Mouse (Mus musculus) T-helper 1 cell (primary cell): ENCODE results near the gene Gbp9.
"Not testable (repeated sequence)": the region's sequence is repeated elsewhere in the genome, so short reads cannot be mapped to it uniquely, and the experiment has no call there.

Source experiments
- in situ Hi-C: fragments of 300-600 bp; cut with MboI, MseI; formaldehyde crosslinking; loops from one replicate; pipeline ENCODE4 v1.15.1; 2025; ENCODE audit warnings: high pct_unique_total_duplicates

Gene Gbp9

DNA sequence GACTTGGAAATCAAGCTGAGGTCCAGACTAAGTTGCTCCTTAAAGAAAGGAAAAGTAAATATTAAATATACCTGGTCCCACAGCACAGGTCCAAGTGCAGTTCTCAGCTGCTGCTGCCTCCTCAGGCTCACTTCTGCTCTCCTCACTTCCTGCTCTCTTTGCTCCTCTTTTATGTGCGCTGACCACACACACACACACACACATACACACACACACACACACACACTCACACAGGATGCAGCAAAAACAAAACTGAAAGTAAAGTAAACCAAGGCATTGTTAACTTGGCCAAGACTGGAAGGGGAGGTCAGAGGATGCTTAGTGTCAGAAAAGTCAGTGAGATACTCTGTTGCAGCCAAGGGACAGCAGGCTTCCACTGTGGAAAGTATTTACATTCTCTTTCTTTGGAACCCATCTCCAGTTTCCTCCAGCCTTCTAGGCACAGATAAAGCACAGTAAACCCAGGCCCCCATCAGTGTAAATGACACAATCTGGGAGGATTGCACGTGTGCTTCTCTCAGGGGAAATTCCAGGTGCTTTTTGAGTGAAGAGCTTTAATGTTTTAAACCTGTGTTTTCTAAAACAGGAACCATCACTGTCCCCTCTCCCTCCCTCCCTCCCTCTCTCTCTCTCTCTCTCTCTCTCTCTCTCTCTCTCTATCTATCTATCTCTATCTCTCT lies at the start of gene Gbp9, which contains the start of the genes Gbp8 and Gbp4:
Gbp9 (minus strand) TSS at position 131 of the 680 bp plus-strand sequence.
Gbp8 (minus strand) TSS at position 132 of the 680 bp plus-strand sequence.
Gbp4 (minus strand) TSS at position 178 of the 680 bp plus-strand sequence.
- in situ Hi-C loops = loop anchor here (5.0 kb wide), 3 partner anchors 77 to 173 kb away; no protein-coding TSS in a partner anchor

DNA sequence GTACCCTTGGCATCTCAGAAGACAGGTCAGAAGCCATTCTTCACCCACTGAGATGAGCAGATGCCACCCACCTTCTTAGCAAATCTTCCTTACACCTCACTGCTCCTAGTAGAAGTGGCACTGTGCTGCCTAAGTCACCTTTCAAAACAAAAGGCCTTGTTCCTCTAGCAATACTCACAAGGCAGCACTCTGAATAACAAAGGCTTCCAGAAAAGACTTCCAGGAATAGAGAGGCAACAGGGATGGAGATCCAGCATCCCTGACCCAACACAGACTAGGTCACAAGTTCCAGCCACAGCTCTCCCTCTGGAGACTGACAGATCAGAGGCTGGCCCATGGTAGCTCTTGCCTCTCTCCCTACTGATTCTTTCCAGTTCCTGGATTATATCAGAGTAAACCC lies 42.1 kb upstream of the Gbp9 start:
- in situ Hi-C loops = no loop called here

GRCm38 (mm10) chr5:105156582-105156981 lies 17.2 kb upstream of the Gbp9 start:
- in situ Hi-C loops = loop anchor here (5.0 kb wide), 1 partner anchor 74 kb away; no protein-coding TSS in a partner anchor

- in situ Hi-C loops = no loop called here
These were observed 14.7 kb upstream of the Gbp9 start for GRCm38 (mm10) chr5:105154049-105154448.

DNA sequence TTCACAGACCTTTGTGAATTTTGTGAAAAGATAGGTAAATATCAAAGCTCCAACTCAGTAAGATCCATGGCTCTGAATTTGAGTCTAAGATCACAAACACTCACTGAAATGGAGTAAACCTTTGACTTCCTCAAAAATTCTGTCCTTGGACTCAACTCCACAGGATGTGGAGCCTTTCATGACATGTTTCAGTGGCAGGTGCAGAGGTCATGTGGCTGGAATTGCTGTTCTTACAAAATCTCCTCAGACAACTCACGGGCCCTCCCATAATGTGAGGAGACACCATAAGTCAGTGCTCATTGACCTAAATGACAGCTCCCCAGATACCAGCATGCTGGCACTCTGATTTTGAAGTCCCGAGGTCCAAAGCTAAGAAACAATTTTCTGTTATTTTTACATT lies 8.7 kb upstream of the Gbp9 start:
- in situ Hi-C loops = not testable (repeated sequence)

GRCm38 (mm10) chr5:105146447-105146846 lies 7.1 kb upstream of the Gbp9 start:
- in situ Hi-C loops = no loop called here

DNA sequence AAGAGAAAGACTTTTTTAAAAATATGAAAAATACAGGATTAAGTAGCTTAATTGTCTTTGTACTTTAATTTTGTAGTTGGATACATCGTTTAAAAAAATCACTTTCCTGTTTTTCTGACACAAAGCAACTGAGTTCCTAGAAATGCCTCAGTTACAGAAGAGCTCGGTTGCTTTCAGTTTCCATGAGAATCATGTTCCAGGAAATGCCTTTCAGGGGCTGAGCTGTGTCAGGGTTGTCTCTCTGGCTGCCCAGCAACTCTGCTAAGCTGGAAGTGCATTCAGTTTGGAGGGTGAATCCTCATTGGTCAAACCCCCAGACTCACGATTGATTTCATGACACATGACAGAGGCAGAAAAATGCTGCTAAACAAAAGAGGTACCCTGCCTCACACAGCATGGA lies 6.4 kb upstream of the Gbp9 start:
- in situ Hi-C loops = not testable (repeated sequence)

GRCm38 (mm10) chr5:105140089-105140810 lies 911 bp upstream of the Gbp9 start:
- in situ Hi-C loops = loop anchor here (5.0 kb wide), 3 partner anchors 78 to 172 kb away; no protein-coding TSS in a partner anchor

DNA sequence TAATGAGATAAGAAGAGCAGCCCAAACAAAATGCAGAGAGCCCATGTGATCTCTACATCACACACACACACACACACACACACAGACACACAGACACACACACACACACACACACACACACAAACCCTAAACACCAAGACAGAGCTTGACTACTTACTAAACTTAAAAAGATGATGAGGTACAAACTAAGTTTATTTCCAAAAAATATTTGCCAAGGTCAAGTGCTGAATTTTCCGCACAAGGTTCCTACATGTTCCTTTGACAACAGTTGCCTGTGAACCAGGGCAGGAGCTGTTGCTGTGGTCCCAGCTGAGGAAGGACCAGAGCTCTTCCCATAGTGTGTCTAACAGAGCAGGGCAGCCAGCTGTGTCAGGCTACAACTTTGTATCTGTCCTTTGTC lies 433 bp downstream of the Gbp9 start:
- in situ Hi-C loops = no loop called here

- in situ Hi-C loops = not testable (repeated sequence)
These were observed 2.5 kb downstream of the Gbp9 start for GRCm38 (mm10) chr5:105136706-105137304.

GRCm38 (mm10) chr5:105121731-105122130 lies 17.6 kb downstream of the Gbp9 start:
- in situ Hi-C loops = loop anchor here (10.0 kb wide), 1 partner anchor 67 kb away; no protein-coding TSS in a partner anchor

DNA sequence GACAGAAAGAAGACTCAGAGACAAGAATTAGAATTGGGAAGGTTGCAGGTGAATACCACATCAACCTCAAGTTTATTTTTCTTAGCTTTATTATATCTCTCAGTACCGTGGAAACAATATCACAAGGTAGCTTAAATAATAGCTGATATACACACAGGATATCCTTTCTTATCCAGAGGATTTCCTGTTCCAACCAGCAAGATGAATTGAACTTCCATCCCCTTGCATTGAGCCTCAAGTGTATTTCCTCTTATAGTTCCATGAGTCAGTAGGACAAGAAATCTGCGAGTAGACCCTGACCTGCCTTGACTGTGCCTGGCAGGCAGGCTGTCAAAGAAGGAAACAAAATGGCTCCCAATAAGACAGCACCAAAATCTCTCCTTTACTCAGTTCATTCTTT lies 23.6 kb downstream of the Gbp9 start:
- in situ Hi-C loops = no loop called here

DNA sequence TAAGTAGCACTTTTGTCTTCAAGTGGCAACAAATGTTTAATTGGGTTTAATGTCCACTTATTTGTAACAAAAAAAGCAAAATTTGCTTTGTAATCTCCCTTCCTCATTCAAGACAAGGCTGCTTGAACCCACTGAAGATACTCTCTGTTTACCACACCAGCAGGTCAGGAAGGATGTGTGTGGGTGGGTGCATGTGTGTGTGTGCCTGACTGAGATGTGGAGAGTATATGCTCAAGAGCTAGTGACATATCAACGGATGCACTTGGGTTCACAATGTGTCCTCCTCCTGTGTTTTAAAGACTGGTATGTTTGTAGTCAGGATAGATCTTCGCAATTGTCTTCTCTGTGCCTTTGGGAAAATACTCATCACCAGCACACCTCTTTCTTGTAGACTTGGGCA lies 24.6 kb downstream of the Gbp9 start:
- in situ Hi-C loops = loop anchor here (5.0 kb wide), 1 partner anchor 112 kb away; no protein-coding TSS in a partner anchor

DNA sequence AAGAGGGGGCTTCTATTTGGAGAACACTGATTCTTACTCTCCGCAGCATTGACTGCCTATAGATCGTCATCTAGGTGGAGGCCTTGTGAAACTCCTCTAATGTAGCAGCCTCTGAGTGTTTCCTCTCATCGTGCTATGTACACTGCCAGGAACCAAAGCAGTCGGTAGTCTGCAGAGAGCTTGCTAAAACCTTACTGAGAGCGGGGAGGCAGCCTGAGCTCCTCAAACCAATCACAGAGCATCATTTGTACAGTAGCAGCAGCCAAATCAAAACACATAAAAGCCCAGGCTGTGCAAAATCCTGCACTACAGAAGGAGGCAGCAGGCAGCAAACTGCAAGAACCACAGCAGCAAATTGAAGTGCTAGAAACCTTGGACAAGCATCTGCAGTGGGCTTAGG lies 25.7 kb downstream of the Gbp9 start:
- in situ Hi-C loops = loop anchor here (5.0 kb wide), 1 partner anchor 111 kb away; no protein-coding TSS in a partner anchor

GRCm38 (mm10) chr5:105110271-105110852 lies 29.0 kb downstream of the Gbp9 start:
- in situ Hi-C loops = loop anchor here (5.0 kb wide), 1 partner anchor 108 kb away; no protein-coding TSS in a partner anchor

DNA sequence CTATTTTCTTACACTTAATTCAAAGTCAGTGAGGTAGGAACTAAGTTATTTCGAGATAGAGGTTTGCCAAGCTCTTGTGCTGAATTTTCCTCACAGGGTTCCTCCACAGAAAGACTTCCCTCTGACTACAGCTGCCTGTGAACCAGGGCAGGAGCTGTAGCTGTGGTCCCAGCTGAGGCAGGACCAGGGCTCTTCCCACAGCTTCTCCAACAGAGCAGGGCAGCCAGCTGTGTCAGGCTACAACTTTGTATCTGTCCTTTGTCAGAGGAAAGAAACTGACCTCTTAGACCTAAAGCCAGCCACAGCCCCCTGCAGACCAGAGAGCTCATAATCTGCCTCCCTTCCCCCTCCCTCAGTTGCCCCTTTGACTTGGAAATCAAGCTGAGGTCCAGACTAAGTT lies 29.6 kb downstream of the Gbp9 start:
- in situ Hi-C loops = loop anchor here (5.0 kb wide), 1 partner anchor 107 kb away; no protein-coding TSS in a partner anchor

- in situ Hi-C loops = not testable (repeated sequence)
These were observed 33.6 kb downstream of the Gbp9 start for GRCm38 (mm10) chr5:105105689-105106088.

- in situ Hi-C loops = loop anchor here (5.0 kb wide), 1 partner anchor 75 kb away; no protein-coding TSS in a partner anchor
These were observed 57.4 kb downstream of the Gbp9 start for GRCm38 (mm10) chr5:105081900-105082299.

- in situ Hi-C loops = not testable (repeated sequence)
These were observed 71.0 kb downstream of the Gbp9 start for GRCm38 (mm10) chr5:105068356-105068755.

GRCm38 (mm10) chr5:105064443-105064842 lies 74.9 kb downstream of the Gbp9 start:
- in situ Hi-C loops = loop anchor here (5.0 kb wide), 2 partner anchors 62 to 78 kb away; no protein-coding TSS in a partner anchor

DNA sequence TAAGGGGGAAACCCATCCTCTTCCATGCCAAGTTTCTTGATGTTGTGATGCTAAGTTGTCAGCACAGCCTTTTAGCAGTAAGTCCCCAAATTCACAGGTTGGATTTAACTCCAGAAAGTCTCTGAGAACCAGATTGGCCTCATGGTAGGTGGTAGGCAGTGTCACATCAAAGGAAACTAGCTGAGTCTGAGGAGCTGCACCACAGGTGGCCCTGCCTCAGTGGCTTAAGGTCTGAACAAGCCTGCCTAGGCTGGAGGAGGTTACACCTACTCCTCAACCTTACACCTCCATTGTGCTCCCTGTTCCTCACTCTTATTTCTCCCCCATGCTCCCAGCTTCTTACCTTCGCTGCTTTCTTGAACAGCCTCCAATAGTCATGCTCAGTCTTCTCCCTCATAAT lies 76.0 kb downstream of the Gbp9 start:
- in situ Hi-C loops = loop anchor here (5.0 kb wide), 2 partner anchors 61 to 79 kb away; no protein-coding TSS in a partner anchor
